Mouse (Mus musculus) heart, embryonic 13.5 days (tissue): ENCODE data around the gene Kcnk18. TPM values are rescaled to one million over a fixed set of nuclear protein-coding genes. Genes with fewer than 3 reads are reported as not detected.

Source experiments
- ATAC-seq: fragments of 200-750 bp; cut with Nextera tagmentation; 2 replicates; pipeline ENCODE4 v1.8.0; 2017; ENCODE audit warnings: moderate TSS enrichment; ENCODE audit not compliant: insufficient number of reproducible peaks, low FRiP score, low TSS enrichment; ENCODE audit errors: extremely low read depth
- H3K27ac ChIP-seq: fragments of 300-500 bp; sonication (generic); replicated peaks from 2 replicates; pipeline ENCODE4 v1.5.1; 2015; ENCODE audit warnings: moderate library complexity, mild to moderate bottlenecking, inconsistent platforms
- H3K27me3 ChIP-seq: fragments of 300-500 bp; sonication (generic); replicated peaks from 2 replicates; pipeline ENCODE4 v1.6.1; 2015; ENCODE audit warnings: mild to moderate bottlenecking, inconsistent platforms
- H3K36me3 ChIP-seq: fragments of 300-500 bp; sonication (generic); 2 replicates; pipeline ENCODE4 v1.6.1; 2015; ENCODE audit warnings: mild to moderate bottlenecking, inconsistent platforms
- H3K4me1 ChIP-seq: fragments of 300-500 bp; sonication (generic); 2 replicates; pipeline ENCODE4 v1.6.1; 2015; ENCODE audit warnings: inconsistent platforms
- H3K4me2 ChIP-seq: fragments of 300-500 bp; sonication (generic); 2 replicates; pipeline ENCODE4 v1.6.1; 2015; ENCODE audit warnings: inconsistent platforms, mild to moderate bottlenecking, moderate library complexity
- H3K4me3 ChIP-seq: fragments of 300-500 bp; sonication (generic); 2 replicates; pipeline ENCODE4 v1.5.1; 2015; ENCODE audit warnings: moderate library complexity, mild to moderate bottlenecking, inconsistent platforms
- H3K9ac ChIP-seq: fragments of 300-500 bp; sonication (generic); 2 replicates; pipeline ENCODE4 v1.6.1; 2015; ENCODE audit warnings: inconsistent platforms, mild to moderate bottlenecking, moderate library complexity
- H3K9me3 ChIP-seq: fragments of 300-500 bp; sonication (generic); 2 replicates; pipeline ENCODE4 v1.6.1; 2016; ENCODE audit warnings: inconsistent platforms
- WGBS: fragments of 180-500 bp; shearing (Covaris S2); methylation state at CpG from one replicate; pipeline ENCODE4 v1.1.7; 2015; ENCODE audit warnings: mixed read lengths; 5-methylcytosine and 5-hydroxymethylcytosine counted together
- polyA plus RNA-seq: library from polyadenylated mRNA; unstranded; fragments of >200 nt; fragmentation: Nextera tagmentation; extraction: Ambion mirVana; gene quantifications from 2 replicates; pipeline ENCODE4 v1.2.1, GENCODE M21; 2015

The Kcnk18 gene
- polyA plus RNA-seq, 1 experiment from 2014 or later = not detected

DNA sequence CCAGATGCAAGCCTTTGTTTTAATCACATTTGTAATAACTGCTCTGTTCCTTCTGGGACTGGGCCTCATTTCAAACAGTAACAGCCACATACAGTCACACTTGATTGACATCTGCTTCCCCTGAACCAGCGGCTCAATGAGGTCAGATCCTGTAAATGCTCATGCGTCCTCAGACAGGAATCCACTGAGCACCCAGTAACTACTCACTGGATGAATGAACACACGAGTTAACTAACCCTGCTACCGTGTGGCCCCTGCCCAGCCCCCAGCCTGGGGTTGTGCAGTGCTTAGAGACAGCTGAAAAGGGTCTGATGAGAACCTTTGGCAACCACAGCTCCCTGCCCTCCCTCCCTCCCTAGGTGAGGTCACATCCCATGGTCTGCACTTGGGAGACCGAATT is 13.8 kb downstream of the Kcnk18 start:
- 0 out of 2 replicates have a peak, but pooled peaks cover 3% of the 10 kb centered on the region for H3K9me3 ChIP-seq
- H3K27me3 ChIP-seq = peaks cover 6% of the 10 kb centered on the region; the same call in 1 of the 2 replicates
- H3K9ac ChIP-seq = no peak overlapping the region
- 66% methylated on average over 5 of the region's 5 CpGs for WGBS
- no peak overlapping the region for H3K27ac ChIP-seq
- no peak for ATAC-seq
- no peaks in the 10 kb centered on the region for H3K36me3 ChIP-seq
- H3K4me1 ChIP-seq = no peaks in the 10 kb centered on the region
- no peak overlapping the region for H3K4me3 ChIP-seq
- no peak overlapping the region for H3K4me2 ChIP-seq

DNA sequence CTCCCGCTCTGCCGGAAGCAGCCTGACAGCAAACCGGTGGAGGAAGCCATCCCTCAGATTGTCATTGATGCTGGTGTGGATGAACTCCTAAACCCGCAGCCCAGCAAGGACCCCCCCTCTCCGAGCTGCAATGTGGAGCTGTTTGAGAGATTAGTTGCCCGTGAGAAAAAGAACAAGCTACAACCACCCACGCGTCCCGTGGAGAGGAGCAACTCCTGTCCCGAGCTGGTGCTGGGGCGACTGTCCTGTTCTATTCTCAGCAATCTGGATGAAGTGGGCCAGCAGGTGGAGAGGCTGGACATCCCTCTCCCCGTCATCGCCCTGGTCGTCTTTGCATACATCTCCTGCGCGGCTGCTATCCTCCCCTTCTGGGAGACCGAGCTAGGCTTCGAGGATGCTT is 16.0 kb downstream of the Kcnk18 start:
- H3K9ac ChIP-seq = no peak overlapping the region
- no peaks in the 10 kb centered on the region for H3K36me3 ChIP-seq
- no peak overlapping the region for H3K4me3 ChIP-seq
- no peaks in the 10 kb centered on the region for H3K4me1 ChIP-seq
- no peak overlapping the region for H3K27ac ChIP-seq
- ATAC-seq = no peak
- H3K9me3 ChIP-seq = 0 out of 2 replicates have a peak, but pooled peaks cover 3% of the 10 kb centered on the region
- H3K27me3 ChIP-seq = peaks cover 18% of the 10 kb centered on the region; the same call in 1 of the 2 replicates
- 73% methylated on average over 18 of the region's 18 CpGs for WGBS
- H3K4me2 ChIP-seq = no peak overlapping the region

- Histone ChIP-seq H3K4me2 (no peak overlapping the region), H3K9ac (no peak overlapping the region), H3K4me1 (no peaks in the 10 kb centered on the region), H3K4me3 (no peak overlapping the region), H3K27me3 (peaks cover 22% of the 10 kb centered on the region; the same call in 1 of the 2 replicates), H3K9me3 (0 out of 2 replicates have a peak, but pooled peaks cover 3% of the 10 kb centered on the region), H3K36me3 (no peaks in the 10 kb centered on the region), H3K27ac (no peak overlapping the region)
- no peak for ATAC-seq
- 71% methylated on average over 6 of the region's 6 CpGs for WGBS
Measured at GRCm38 (mm10) chr19:59236046-59236445, 17.0 kb downstream of the Kcnk18 start.

- no peak overlapping the region for H3K4me3 ChIP-seq
- peaks cover 25% of the 10 kb centered on the region; the same call in 1 of the 2 replicates for H3K27me3 ChIP-seq
- no peak for ATAC-seq
- H3K9me3 ChIP-seq = 0 out of 2 replicates have a peak, but pooled peaks cover 3% of the 10 kb centered on the region
- no peak overlapping the region for H3K9ac ChIP-seq
- H3K4me2 ChIP-seq = no peak overlapping the region
- 72% methylated on average over 3 of the region's 3 CpGs for WGBS
- no peaks in the 10 kb centered on the region for H3K4me1 ChIP-seq
- H3K27ac ChIP-seq = no peak overlapping the region
- no peaks in the 10 kb centered on the region for H3K36me3 ChIP-seq
Measured at GRCm38 (mm10) chr19:59238630-59239029, 19.6 kb downstream of the Kcnk18 start.

DNA sequence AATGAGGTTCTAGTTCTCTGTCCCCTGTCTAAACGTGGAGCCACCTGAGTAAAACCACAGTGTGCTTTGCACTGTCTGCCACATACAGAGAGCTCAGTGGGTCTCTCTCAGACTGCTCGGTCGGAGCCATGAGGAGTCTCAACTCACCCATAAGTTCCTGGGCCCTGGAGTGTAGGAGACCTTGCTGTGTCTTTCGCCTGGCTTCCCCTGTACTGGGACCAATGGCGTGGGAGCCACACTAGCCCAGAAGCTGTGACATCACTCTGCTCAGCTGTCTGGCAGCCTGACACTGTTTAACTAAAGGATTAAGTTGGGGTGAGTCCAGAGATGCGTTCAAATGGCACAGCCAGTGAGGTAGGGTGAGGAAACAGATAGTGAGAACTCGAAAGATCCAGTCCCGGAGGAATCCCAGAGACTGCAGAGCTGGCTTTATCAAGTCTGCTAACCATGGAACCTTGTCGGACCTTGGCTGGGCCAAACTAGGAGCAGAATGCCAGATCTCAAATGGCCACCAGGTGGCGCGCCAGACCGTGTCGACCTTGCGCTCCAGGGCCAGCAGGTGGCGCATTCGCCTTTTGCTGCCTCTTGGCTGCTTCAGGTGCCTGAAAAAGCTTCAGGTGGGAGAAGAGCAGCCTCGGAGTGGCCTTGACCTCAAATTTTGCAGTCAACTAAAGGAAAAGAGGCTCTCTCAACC is 20.3 kb downstream of the Kcnk18 start:
- H3K4me1 ChIP-seq = no peaks in the 10 kb centered on the region
- H3K4me3 ChIP-seq = no peak overlapping the region
- H3K36me3 ChIP-seq = no peaks in the 10 kb centered on the region
- no peak overlapping the region for H3K27ac ChIP-seq
- H3K4me2 ChIP-seq = no peak overlapping the region
- H3K27me3 ChIP-seq = peaks cover 25% of the 10 kb centered on the region; the same call in 1 of the 2 replicates
- WGBS = 18% methylated on average over 17 of the region's 17 CpGs
- H3K9me3 ChIP-seq = no peaks in the 10 kb centered on the region
- ATAC-seq = no peak
- H3K9ac ChIP-seq = no peak overlapping the region

DNA sequence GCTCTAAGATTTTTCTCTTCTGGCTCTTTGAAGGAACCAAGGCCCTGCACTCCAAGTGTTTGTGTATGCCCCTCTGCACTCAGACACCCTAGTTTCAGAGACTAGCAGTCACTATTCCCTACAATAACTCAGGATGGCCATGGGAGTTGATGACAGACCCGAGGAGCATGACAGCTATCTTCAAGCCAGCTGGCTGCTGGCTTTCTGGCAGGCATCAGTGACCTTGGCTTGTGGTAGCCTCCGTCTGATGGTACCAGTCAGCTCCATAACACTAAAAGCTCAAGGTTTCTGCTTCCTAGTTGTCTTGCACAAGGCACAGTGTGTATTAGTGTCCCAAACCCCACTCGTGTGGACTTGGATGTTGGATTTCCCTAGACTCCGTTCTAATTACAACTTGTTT is 23.0 kb downstream of the Kcnk18 start:
- H3K4me1 ChIP-seq = no peaks in the 10 kb centered on the region
- peaks cover 24% of the 10 kb centered on the region; the same call in 1 of the 2 replicates for H3K27me3 ChIP-seq
- H3K4me2 ChIP-seq = no peak overlapping the region
- no peaks in the 10 kb centered on the region for H3K9me3 ChIP-seq
- H3K27ac ChIP-seq = no peak overlapping the region
- H3K36me3 ChIP-seq = no peaks in the 10 kb centered on the region
- no peak overlapping the region for H3K4me3 ChIP-seq
- no peak for ATAC-seq
- WGBS = 74% methylated on average over 4 of the region's 4 CpGs
- no peak overlapping the region for H3K9ac ChIP-seq

- peaks cover 17% of the 10 kb centered on the region; the same call in 1 of the 2 replicates for H3K27me3 ChIP-seq
- 77% methylated on average over 2 of the region's 2 CpGs for WGBS
- no peak overlapping the region for H3K4me3 ChIP-seq
- H3K36me3 ChIP-seq = no peaks in the 10 kb centered on the region
- H3K9ac ChIP-seq = no peak overlapping the region
- H3K4me2 ChIP-seq = no peak overlapping the region
- no peak for ATAC-seq
- no peaks in the 10 kb centered on the region for H3K9me3 ChIP-seq
- no peaks in the 10 kb centered on the region for H3K4me1 ChIP-seq
- no peak overlapping the region for H3K27ac ChIP-seq
Measured at GRCm38 (mm10) chr19:59243057-59243456, 24.0 kb downstream of the Kcnk18 start.

DNA sequence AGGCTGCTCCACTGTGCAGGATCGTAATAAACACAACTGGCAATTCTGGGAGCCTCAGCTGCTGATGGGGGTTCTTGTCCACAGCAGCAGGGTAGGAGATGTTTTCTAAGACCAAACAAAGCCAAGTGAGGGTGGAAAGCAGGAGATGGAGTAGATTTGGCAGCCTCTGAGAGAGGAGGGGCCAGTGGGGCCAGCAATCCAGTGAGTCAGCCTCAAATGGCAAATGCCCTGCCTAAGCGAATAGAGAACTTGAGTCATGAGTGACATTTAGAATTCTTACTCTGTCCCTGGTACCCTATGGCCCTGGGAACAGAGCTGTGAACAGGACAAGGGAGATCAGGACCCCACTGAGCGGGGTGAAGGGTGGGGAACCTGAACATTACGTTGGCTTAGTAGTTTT is 29.1 kb downstream of the Kcnk18 start:
- Histone ChIP-seq H3K36me3 (no peaks in the 10 kb centered on the region), H3K9ac (no peak overlapping the region), H3K27ac (no peak overlapping the region), H3K4me2 (no peak overlapping the region), H3K4me3 (no peak overlapping the region), H3K27me3 (peaks cover 3% of the 10 kb centered on the region; the same call in 1 of the 2 replicates), H3K9me3 (no peaks in the 10 kb centered on the region), H3K4me1 (no peaks in the 10 kb centered on the region)
- 78% methylated on average over 4 of the region's 4 CpGs for WGBS
- no peak for ATAC-seq

GRCm38 (mm10) chr19:59248553-59249286 is 29.7 kb downstream of the Kcnk18 start:
- Histone ChIP-seq H3K36me3 (no peaks in the 10 kb centered on the region), H3K4me1 (no peaks in the 10 kb centered on the region), H3K9me3 (no peaks in the 10 kb centered on the region), H3K4me3 (no peak overlapping the region), H3K27me3 (peaks cover 3% of the 10 kb centered on the region; the same call in 1 of the 2 replicates), H3K27ac (no peak overlapping the region), H3K9ac (no peak overlapping the region), H3K4me2 (no peak overlapping the region)
- WGBS = 55% methylated on average over 11 of the region's 11 CpGs
- no peak for ATAC-seq

DNA sequence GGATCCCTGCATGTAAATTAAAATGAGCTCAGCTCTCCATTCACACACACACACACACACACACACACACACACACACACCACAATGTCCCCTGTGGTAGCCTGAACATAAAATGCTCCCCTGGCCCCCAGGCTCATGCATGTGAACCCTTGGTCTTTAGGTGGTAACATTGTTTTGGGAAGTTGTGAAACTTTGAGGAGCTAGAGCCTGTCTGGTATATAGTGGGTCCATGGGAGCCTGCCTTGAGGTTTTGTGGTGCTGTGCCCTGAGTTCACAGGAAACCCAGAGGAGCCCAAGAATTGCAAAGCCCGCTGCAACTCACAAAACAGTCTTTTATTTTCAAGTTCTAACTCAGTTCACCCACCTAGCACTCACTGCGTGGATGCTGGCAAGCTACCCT is 33.6 kb downstream of the Kcnk18 start:
- Histone ChIP-seq H3K27ac (no peak overlapping the region), H3K4me3 (no peak overlapping the region), H3K27me3 (peaks cover 6% of the 10 kb centered on the region; the same call in 1 of the 2 replicates), H3K9me3 (peaks cover 5% of the 10 kb centered on the region; the same call in 1 of the 2 replicates), H3K4me2 (no peak overlapping the region), H3K9ac (no peak overlapping the region), H3K36me3 (no peaks in the 10 kb centered on the region), H3K4me1 (no peaks in the 10 kb centered on the region)
- no peak for ATAC-seq
- WGBS = 66% methylated on average over 2 of the region's 2 CpGs

DNA sequence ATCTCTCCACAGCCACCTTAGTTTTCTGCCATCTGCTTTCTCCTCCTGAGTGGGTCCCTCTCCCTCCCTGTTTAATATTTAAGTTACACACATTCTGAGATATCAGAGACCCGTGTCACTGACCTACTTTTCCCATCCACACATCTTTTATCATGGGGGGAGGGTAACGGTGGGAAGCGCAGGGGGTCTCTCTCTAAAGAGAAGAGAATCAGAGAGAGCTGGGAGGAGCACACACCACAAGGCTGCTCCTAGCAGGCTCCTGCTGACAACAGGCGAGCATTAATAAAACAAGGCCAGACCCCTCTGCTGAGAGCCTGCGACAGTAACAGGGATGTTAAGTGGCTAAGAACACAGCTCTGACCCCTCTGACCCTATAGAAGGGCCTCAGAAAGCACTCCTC is 40.6 kb downstream of the Kcnk18 start:
- peaks cover 19% of the 10 kb centered on the region for H3K4me1 ChIP-seq
- no peak overlapping the region for H3K4me2 ChIP-seq
- peaks cover 5% of the 10 kb centered on the region; the same call in 1 of the 2 replicates for H3K9me3 ChIP-seq
- no peak overlapping the region for H3K27ac ChIP-seq
- ATAC-seq = no peak
- 30% methylated on average over 5 of the region's 5 CpGs for WGBS
- H3K36me3 ChIP-seq = no peaks in the 10 kb centered on the region
- H3K9ac ChIP-seq = no peak overlapping the region
- H3K27me3 ChIP-seq = peaks cover 54% of the 10 kb centered on the region
- no peak overlapping the region for H3K4me3 ChIP-seq
